Mouse (Mus musculus): ENCODE measurements around the gene Etv2. TPM values are rescaled to one million over a fixed set of nuclear protein-coding genes. Genes with fewer than 3 reads are reported as not detected.

Gene Etv2
- polyA plus RNA-seq, 1 experiment from 2014 or later: 2.6 TPM

DNA sequence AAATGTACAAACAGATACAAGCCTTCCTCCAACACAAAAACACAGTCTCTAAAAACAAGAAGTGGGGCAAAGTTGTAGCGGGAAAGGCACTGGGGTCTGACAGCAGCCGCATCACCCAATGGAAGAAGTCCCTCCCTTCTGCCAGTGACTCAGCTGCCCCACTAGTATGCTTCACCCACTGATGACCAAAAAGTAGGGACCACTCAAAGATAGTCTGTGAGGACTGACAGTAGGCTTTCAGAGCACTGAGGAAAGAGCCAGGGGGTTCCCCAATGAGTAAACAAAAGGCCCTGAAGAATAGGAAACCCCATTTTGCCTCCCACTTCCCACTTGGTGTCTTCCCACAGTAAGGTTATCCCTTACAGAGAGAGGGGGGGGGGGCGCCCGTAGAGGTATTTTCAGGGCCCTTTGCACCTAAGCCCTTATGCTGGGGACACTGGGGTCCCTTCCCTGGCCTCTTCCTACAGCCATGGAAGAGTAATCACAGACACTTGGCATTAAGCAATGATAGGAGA lies 41.1 kb downstream of the Etv2 start:
- no peak overlapping the region for H3K27ac ChIP-seq (ENCODE audit: low read depth, low read length)
- WGBS (ENCODE audit: insufficient replicate concordance): 66% methylated on average over 4 of the region's 4 CpGs
- no peak overlapping the region for H3K4me3 ChIP-seq (ENCODE audit: low read depth, low read length)
- 0 out of 2 replicates have a peak, but pooled peaks cover 4% of the 10 kb centered on the region for H3K27me3 ChIP-seq (ENCODE audit: control insufficient read depth, insufficient read depth, low read length)
- ATAC-seq (replicated peaks; ENCODE audit: insufficient number of reproducible peaks, low FRiP score, low TSS enrichment): no peak
- no peaks in the 10 kb centered on the region for H3K9me3 ChIP-seq (replicated peaks; ENCODE audit: control insufficient read depth, low read length)
- no peak overlapping the region for H3K4me2 ChIP-seq
- H3K9ac ChIP-seq (ENCODE audit: low read depth, low read length): no peak overlapping the region
- H3K4me1 ChIP-seq (ENCODE audit: control insufficient read depth, insufficient read depth, low read length): 0 out of 2 replicates have a peak, but pooled peaks cover 4% of the 10 kb centered on the region
- H3K36me3 ChIP-seq (ENCODE audit: control insufficient read depth, insufficient read depth, low read length): no peaks in the 10 kb centered on the region

DNA sequence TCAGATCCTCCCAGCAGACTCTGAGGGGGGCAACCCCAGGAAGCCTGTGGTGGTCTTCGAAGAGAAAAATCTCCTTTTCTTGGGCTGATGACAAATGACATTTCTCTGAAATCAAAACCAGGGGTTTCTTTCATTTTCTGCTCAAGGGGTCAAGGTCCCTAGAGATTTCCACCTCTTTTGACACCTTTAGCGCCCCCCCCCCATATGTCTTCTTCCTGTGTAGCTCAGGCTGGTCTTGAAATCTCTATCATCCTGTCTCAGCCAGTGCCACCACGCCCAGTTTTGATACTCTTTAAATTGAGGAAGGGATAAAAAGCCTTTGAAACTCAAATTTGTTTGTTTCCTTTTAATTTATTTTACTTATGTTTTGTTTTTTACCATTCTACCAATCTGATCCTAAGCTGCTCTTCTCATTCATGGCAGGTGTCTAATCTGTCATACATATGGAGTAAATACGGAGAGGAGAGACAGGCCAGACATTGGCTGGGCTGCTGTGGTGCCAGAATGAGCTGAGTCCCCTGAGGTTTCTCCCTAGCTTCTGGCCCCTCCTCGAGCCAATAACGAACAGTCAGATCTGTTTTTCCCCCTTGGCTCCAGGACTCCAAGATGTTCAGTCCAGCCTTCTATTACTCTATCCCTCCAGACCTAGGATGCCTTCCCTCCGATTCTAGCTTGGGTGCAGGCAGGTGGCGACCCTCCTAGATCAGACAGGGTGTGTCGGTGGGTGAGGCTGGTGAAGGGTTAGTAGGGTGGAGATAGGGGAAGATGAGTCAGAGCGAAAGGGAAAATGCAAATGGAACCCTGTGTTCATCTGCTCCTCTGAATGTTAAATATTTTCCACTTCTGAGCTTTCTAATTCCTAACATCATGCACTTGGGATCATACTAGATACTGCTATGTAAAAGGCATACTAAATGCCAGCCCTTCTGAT lies 41.8 kb downstream of the Etv2 start:
- Histone ChIP-seq H3K9me3 (replicated peaks; ENCODE audit: control insufficient read depth, low read length) (no peaks in the 10 kb centered on the region), H3K36me3 (ENCODE audit: control insufficient read depth, insufficient read depth, low read length) (no peaks in the 10 kb centered on the region), H3K9ac (ENCODE audit: low read depth, low read length) (no peak overlapping the region), H3K4me2 (no peak overlapping the region), H3K4me1 (ENCODE audit: control insufficient read depth, insufficient read depth, low read length) (0 out of 2 replicates have a peak, but pooled peaks cover 4% of the 10 kb centered on the region), H3K4me3 (ENCODE audit: low read depth, low read length) (no peak overlapping the region), H3K27me3 (ENCODE audit: control insufficient read depth, insufficient read depth, low read length) (0 out of 2 replicates have a peak, but pooled peaks cover 4% of the 10 kb centered on the region), H3K27ac (ENCODE audit: low read depth, low read length) (no peak overlapping the region)
- 65% methylated on average over 10 of the region's 10 CpGs for WGBS (ENCODE audit: insufficient replicate concordance)
- no peak for ATAC-seq (replicated peaks; ENCODE audit: insufficient number of reproducible peaks, low FRiP score, low TSS enrichment)

DNA sequence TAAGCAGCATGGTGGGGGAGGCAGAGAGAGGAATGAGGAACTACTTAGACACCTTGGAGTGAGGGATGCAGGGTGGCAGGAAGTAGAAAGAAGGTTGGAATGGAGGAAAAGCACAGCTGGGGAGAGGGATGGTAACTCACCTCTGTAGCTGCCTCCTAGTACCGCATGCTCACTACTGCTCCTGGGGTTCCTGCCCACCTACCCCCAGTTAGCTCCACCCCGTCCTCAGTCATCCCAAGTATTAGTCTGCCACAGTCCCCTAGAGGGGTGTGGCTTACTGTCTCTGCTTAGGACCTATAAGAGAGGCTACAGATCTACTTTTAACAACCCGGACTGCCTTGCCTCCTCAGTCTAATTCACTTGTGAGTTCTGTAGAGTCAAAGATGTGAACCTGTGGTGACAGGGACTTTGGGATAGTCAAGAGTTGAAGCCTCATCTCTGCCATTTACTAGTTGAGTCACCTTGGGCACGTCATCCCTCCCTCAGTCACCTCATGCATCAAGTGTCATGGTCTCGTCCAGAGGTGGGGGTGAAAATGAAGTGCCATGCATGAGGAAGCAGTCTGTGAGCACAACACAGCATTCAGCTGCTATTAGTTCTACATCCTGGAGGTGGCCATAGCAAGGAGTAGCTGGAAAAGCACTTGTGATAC lies 42.8 kb downstream of the Etv2 start:
- H3K27ac ChIP-seq (ENCODE audit: low read depth, low read length): no peak overlapping the region
- H3K9me3 ChIP-seq (replicated peaks; ENCODE audit: control insufficient read depth, low read length): no peaks in the 10 kb centered on the region
- WGBS (ENCODE audit: insufficient replicate concordance): 38% methylated on average over 5 of the region's 5 CpGs
- ATAC-seq (replicated peaks; ENCODE audit: insufficient number of reproducible peaks, low FRiP score, low TSS enrichment): no peak
- no peaks in the 10 kb centered on the region for H3K36me3 ChIP-seq (ENCODE audit: control insufficient read depth, insufficient read depth, low read length)
- H3K4me3 ChIP-seq (ENCODE audit: low read depth, low read length): no peak overlapping the region
- no peak overlapping the region for H3K4me2 ChIP-seq
- 0 out of 2 replicates have a peak, but pooled peaks cover 4% of the 10 kb centered on the region for H3K4me1 ChIP-seq (ENCODE audit: control insufficient read depth, insufficient read depth, low read length)
- H3K27me3 ChIP-seq (ENCODE audit: control insufficient read depth, insufficient read depth, low read length): 0 out of 2 replicates have a peak, but pooled peaks cover 4% of the 10 kb centered on the region
- H3K9ac ChIP-seq (ENCODE audit: low read depth, low read length): no peak overlapping the region

DNA sequence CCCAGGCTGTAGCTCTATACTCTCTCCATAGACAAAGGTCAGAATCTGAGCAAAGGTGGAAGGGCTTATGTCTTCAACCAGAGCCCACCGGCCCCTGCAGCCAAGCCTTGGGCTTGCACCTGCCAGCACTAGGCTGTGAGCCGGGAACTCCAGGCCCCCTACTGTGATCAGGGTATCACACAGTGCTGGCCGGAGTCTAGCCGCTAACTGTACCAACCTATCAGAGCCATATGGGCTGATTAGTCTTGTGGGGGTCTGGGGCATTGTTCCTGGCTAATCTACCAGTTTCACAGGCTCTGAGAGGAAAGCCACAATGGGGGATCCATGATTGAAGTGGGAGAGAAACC lies 44.1 kb downstream of the Etv2 start:
- ATAC-seq (replicated peaks; ENCODE audit: insufficient number of reproducible peaks, low FRiP score, low TSS enrichment): no peak
- WGBS (ENCODE audit: insufficient replicate concordance): 44% methylated on average over 4 of the region's 4 CpGs
- Histone ChIP-seq H3K4me3 (ENCODE audit: low read depth, low read length) (no peak overlapping the region), H3K4me1 (ENCODE audit: control insufficient read depth, insufficient read depth, low read length) (peaks cover 10% of the 10 kb centered on the region), H3K27me3 (ENCODE audit: control insufficient read depth, insufficient read depth, low read length) (0 out of 2 replicates have a peak, but pooled peaks cover 4% of the 10 kb centered on the region), H3K4me2 (no peak overlapping the region), H3K9me3 (replicated peaks; ENCODE audit: control insufficient read depth, low read length) (no peaks in the 10 kb centered on the region), H3K9ac (ENCODE audit: low read depth, low read length) (no peak overlapping the region), H3K36me3 (ENCODE audit: control insufficient read depth, insufficient read depth, low read length) (0 out of 2 replicates have a peak, but pooled peaks cover 2% of the 10 kb centered on the region), H3K27ac (ENCODE audit: low read depth, low read length) (no peak overlapping the region)

DNA sequence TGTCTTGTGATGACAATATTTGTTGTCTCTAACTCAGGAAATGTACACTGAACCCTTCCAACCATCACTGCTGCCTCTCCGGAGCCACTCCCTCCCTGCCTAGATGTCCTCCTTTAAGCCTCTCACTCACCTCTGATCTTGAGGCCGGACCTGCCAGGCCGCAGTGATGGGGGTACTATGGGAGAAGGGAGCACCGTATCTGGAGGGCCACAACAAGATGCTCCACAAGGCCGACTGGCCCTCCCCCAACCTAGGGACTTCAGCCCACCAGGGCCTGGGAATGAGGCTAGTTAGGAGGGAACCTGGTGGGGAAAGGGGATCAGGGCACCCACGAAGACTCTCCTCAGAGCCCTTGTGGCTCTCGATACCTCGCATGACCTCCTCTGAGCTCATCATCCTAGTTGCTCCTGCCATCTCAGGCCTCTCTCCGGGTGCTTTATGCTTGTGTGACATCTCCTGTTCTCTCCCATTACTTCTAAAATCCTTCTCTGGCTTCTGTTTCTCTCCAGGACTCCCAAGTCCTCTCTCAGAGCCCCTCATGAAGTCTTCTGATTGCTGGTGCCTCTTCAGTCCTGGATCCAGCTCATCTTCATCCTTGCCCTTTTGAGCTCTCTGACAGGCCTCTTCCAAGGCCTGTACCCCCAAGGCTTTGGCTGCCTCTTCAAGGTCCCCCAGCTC lies 44.6 kb downstream of the Etv2 start:
- no peak for ATAC-seq (replicated peaks; ENCODE audit: insufficient number of reproducible peaks, low FRiP score, low TSS enrichment)
- no peak overlapping the region for H3K27ac ChIP-seq (ENCODE audit: low read depth, low read length)

DNA sequence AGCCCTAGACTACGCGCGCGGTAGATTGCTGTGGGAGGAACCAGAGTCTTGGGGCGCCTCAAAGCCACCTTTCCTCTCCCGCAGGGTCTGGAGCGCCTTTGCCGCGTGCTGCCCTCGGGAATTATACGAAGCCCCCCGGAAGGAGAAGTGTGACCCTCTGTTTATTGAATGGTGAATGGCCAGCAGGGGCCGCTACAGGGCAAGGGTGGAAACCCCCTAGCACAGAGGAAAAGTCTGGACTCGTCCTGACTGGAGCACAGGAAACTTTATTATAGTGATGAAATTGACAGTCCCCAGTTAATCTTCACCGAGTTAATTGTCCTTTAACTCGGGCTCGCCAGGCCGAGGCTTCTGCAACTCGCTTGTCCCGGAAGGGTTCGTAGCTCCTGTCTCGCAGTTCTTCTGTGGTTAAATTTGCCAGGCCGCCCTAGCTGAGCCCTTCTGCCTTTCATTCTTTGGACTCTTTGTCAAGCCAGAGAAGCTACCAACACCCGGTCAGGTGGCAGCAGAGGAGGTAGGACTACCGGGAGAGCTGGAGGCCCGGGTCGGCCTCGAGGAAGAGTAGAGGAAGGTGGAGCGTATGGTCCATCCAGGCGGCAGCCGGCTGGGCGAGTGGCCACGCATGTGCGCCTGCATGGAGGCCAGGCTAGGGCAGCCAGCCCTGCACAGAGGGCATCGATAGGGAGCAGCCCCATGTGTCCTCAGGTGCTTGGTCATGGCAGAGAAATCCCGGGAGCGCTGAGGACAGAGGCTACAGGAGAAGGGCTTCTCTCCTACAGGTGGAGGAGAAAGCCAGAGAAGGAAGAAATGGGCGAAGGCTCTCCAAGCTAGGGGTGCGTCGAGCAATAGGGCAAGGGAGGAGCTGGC lies 46.0 kb downstream of the Etv2 start:
- Histone ChIP-seq H3K4me2 (peak overlapping the region; percentile 95), H3K27me3 (ENCODE audit: control insufficient read depth, insufficient read depth, low read length) (0 out of 2 replicates have a peak, but pooled peaks cover 4% of the 10 kb centered on the region), H3K27ac (ENCODE audit: low read depth, low read length) (peak overlapping the region; percentile 94), H3K9me3 (replicated peaks; ENCODE audit: control insufficient read depth, low read length) (no peaks in the 10 kb centered on the region), H3K36me3 (ENCODE audit: control insufficient read depth, insufficient read depth, low read length) (peaks cover 15% of the 10 kb centered on the region), H3K4me1 (ENCODE audit: control insufficient read depth, insufficient read depth, low read length) (peaks cover 10% of the 10 kb centered on the region), H3K9ac (ENCODE audit: low read depth, low read length) (peak overlapping the region; percentile 90), H3K4me3 (ENCODE audit: low read depth, low read length) (peak overlapping the region; percentile 80)
- WGBS (ENCODE audit: insufficient replicate concordance): 26% methylated on average over 39 of the region's 40 CpGs
- ATAC-seq (replicated peaks; ENCODE audit: insufficient number of reproducible peaks, low FRiP score, low TSS enrichment): peak; percentile 52

More for the DNA sequence above, 44.6 kb downstream of the Etv2 start:
- H3K4me1 ChIP-seq (ENCODE audit: control insufficient read depth, insufficient read depth, low read length): peaks cover 10% of the 10 kb centered on the region
- H3K36me3 ChIP-seq (ENCODE audit: control insufficient read depth, insufficient read depth, low read length): peaks cover 5% of the 10 kb centered on the region
- H3K4me3 ChIP-seq (ENCODE audit: low read depth, low read length): no peak overlapping the region
- 81% methylated on average over 9 of the region's 9 CpGs for WGBS (ENCODE audit: insufficient replicate concordance)
- H3K4me2 ChIP-seq: no peak overlapping the region
- H3K27me3 ChIP-seq (ENCODE audit: control insufficient read depth, insufficient read depth, low read length): 0 out of 2 replicates have a peak, but pooled peaks cover 4% of the 10 kb centered on the region
- no peak overlapping the region for H3K9ac ChIP-seq (ENCODE audit: low read depth, low read length)
- H3K9me3 ChIP-seq (replicated peaks; ENCODE audit: control insufficient read depth, low read length): no peaks in the 10 kb centered on the region

DNA sequence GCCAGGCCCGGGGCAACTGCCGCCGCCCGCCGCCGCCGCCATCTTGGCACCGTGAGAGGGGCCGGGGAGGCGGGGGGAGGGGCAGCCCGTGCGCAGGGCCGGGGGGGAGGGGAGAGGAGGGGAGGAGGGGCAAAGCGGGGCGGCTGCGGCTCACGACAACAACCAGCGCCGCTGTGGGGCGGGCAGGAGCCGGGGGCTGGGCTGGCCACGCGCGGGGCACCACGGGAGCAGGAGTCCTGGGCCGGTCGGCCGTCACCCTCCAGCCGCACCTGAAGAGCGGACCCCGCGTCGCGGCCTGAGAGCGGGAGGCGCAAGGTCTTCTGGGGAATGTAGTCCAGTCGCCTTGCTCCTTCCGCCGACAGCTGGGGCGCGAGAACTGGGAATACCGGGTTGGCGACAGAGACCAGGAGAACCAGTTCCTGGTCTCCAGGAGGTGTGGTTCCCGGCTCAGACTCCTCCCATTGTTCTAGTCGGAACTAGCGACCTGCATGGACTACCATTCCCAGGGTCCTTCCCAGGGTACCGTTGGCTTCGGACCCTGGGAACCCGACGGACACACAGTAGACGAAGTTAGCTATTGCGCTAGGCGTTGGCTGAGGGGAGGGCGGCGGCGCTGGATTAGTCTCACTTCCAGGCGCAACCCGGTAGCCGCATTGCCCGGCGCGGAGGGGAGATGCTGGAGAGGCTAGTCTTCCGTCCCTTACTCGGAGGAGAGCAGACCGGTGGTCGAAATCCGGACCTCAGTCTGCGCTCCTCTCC lies 46.8 kb downstream of the Etv2 start, which contains the start of gene Kmt2b:
Gene Kmt2b, minus strand, starts transcription at position 51 of the 759 bp plus-strand sequence.
- peak within 1 kb of the TSS; percentile 80 for H3K4me3 ChIP-seq (ENCODE audit: low read depth, low read length)
- ATAC-seq (replicated peaks; ENCODE audit: insufficient number of reproducible peaks, low FRiP score, low TSS enrichment): peak; percentile 97
- peaks cover 20% of the 10 kb centered on the region for H3K36me3 ChIP-seq (ENCODE audit: control insufficient read depth, insufficient read depth, low read length)
- 0 out of 2 replicates have a peak, but pooled peaks cover 4% of the 10 kb centered on the region for H3K27me3 ChIP-seq (ENCODE audit: control insufficient read depth, insufficient read depth, low read length)
- peak within 1 kb of the TSS; percentile 90 for H3K9ac ChIP-seq (ENCODE audit: low read depth, low read length)
- peak within 1 kb of the TSS; percentile 94 for H3K27ac ChIP-seq (ENCODE audit: low read depth, low read length)
- peak within 1 kb of the TSS; percentile 95 for H3K4me2 ChIP-seq
- no peaks in the 10 kb centered on the region for H3K9me3 ChIP-seq (replicated peaks; ENCODE audit: control insufficient read depth, low read length)
- H3K4me1 ChIP-seq (ENCODE audit: control insufficient read depth, insufficient read depth, low read length): peaks cover 10% of the 10 kb centered on the region
- under 1% methylated on average over 60 of the region's 68 CpGs for WGBS (ENCODE audit: insufficient replicate concordance)
